Mouse (Mus musculus): Measurements from ENCODE around the gene Rrp1.

DNA sequence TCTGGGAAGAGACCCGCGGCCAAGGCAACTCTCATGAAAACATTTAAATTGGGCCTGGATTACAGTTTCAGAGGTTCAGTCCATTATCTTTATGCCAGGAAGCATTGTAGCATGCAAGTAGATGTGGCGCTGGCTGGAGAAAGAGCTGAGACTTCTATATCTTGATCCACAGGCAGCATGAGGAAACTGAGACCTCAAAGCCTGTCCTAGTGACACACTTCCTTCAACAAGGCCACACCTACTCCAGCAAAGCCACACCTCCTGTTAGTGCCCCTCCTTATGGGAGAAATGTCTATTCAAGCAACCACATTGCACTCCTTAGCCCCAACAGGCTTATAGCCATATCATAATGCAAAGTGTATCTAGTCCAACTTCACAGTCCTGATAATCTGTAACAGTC is 9.8 kb upstream of the Rrp1 start:
- TF ChIP-seq POLR2A (IDR thresholded peaks at IDR 0.05; ENCODE audit: control insufficient read depth, low read depth, low read length) (no peak), CTCF (IDR thresholded peaks at IDR 0.05; ENCODE audit: control insufficient read depth, insufficient read depth, insufficient replicate concordance, low read depth, low read length) (no peak)

Data from testis, adult 2 months (tissue).